Mouse (Mus musculus) bone marrow macrophage, adult 2 months (primary cell): ENCODE data around the gene Nt5c3.

Source experiments
- CTCF ChIP-seq: IDR thresholded peaks from 2 replicates; pipeline ENCODE4 v1.5.1; 2012; ENCODE audit warnings: low read depth, mild to moderate bottlenecking, low read length, moderate library complexity
- POLR2A ChIP-seq: IDR thresholded peaks from 2 replicates; pipeline ENCODE4 v1.6.1; 2012; ENCODE audit warnings: mild to moderate bottlenecking, low read depth, low read length, borderline replicate concordance

DNA sequence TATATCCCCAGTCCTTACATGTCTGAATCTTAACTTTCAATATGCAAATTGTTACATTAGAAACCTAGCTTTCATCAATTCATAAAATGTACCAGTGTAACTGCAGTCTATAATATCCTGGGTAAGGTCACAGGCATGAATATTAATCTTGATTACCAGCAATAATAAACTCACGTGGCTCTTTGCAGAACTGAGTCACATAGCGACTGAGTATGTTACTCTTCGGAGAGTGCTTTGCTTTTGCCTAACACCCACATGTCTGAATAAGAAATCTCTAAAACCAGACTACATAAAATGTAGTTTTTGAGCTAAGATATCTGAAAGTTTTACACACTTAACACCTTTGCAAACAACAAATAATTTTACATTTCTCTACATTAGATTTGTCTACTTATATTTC, 22.4 kb downstream of the Nt5c3 start:
- no peak for TF ChIP-seq CTCF
- TF ChIP-seq POLR2A: no peak
